Comparison of ENCODE assay signal across 32 mouse cellular contexts in the genomic region with DNA sequence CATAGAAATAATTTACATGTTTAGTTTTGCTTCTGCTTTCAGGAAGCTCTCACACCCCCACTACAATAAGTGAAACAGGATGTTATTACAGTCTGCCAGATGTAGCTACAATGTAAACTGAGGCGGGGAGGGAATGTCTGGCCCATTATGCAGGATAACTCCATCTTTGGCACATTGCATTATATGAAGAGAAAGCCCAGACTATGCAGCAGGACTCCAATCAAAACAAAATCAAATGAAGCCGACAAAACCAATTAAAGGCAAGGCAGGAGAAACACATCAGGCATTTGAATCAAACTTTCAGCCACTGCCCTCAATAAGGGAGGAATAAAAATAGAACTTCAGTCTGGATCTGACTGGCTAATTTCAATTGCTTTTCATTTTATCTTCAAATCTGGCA. TPM values are rescaled to one million over a fixed set of nuclear protein-coding genes. Genes with fewer than 3 reads are reported as not detected.
A peak's percentile ranks its signal among the peaks of the same experiment; 100 is the strongest.
DNase-seq lines count a peak whose midpoint lies in the region; ATAC-seq and TF ChIP-seq lines count a peak whose summit lies in the region.
"Had no signal": no experiment of that assay in that cellular context is flagged by ENCODE, and none has a peak within 500 bp of the region (broad histone marks: within the 10 kb centered on the region; RNA-seq: fewer than 3 reads in every experiment).

No protein-coding gene starts in this region.

- no peak overlapping the region for H3K4me3 ChIP-seq in stomach, embryonic 16.5 days (replicated peaks; ENCODE audit: low read length)
- H3K4me3 ChIP-seq in stomach, postnatal 0 days (ENCODE audit: low read depth, low read length), result no peak overlapping the region
- no peak overlapping the region for H3K4me3 ChIP-seq in embryonic facial prominence, embryonic 10.5 days
- H3K4me3 ChIP-seq in liver, embryonic 12.5 days, result no peak overlapping the region
- no peak overlapping the region for H3K4me3 ChIP-seq in liver, postnatal 0 days (ENCODE audit: low read depth, low read length)
- H3K4me3 ChIP-seq: embryonic facial prominence, embryonic 13.5 days; erythroblast, embryonic 14.5 days; forebrain, embryonic 12.5 days; heart, embryonic 10.5 days; heart, embryonic 15.5 days; hindbrain, embryonic 12.5 days; limb, embryonic 10.5 days; limb, embryonic 15.5 days; myocyte; neural tube, embryonic 12.5 days had no signal

- 38% methylated on average over 2 of the region's 2 CpGs for WGBS in stomach, embryonic 16.5 days
- 30% methylated on average over 2 of the region's 2 CpGs for WGBS in stomach, postnatal 0 days
- 72% methylated on average over 2 of the region's 2 CpGs for WGBS in embryonic facial prominence, embryonic 10.5 days
- 69% methylated on average over 2 of the region's 2 CpGs for WGBS in liver, embryonic 12.5 days (ENCODE audit: insufficient replicate concordance)
- WGBS in liver, postnatal 0 days (ENCODE audit: insufficient replicate concordance), result 61% methylated on average over 2 of the region's 2 CpGs

- H3K4me2 ChIP-seq in stomach, embryonic 16.5 days (ENCODE audit: low read depth, low read length), result no peak overlapping the region
- H3K4me2 ChIP-seq in stomach, postnatal 0 days (replicated peaks; ENCODE audit: low read depth), result no peak overlapping the region
- no peak overlapping the region for H3K4me2 ChIP-seq in liver, embryonic 12.5 days
- no peak overlapping the region for H3K4me2 ChIP-seq in liver, postnatal 0 days (ENCODE audit: low read depth, low read length)
- H3K4me2 ChIP-seq: embryonic facial prominence, embryonic 13.5 days; forebrain, embryonic 12.5 days; heart, embryonic 15.5 days; hindbrain, embryonic 12.5 days; limb, embryonic 15.5 days; midbrain, embryonic 11.5 days; neural tube, embryonic 12.5 days had no signal

- no peaks in the 10 kb centered on the region for H3K4me1 ChIP-seq in stomach, embryonic 16.5 days (ENCODE audit: control insufficient read depth, insufficient read depth, low read length)
- H3K4me1 ChIP-seq in stomach, postnatal 0 days (replicated peaks; ENCODE audit: control insufficient read depth, insufficient read depth), result no peaks in the 10 kb centered on the region
- peaks cover 4% of the 10 kb centered on the region; the same call in 1 of the 2 replicates for H3K4me1 ChIP-seq in embryonic facial prominence, embryonic 10.5 days
- no peaks in the 10 kb centered on the region for H3K4me1 ChIP-seq in liver, embryonic 12.5 days
- H3K4me1 ChIP-seq in liver, postnatal 0 days (ENCODE audit: insufficient read depth), result no peaks in the 10 kb centered on the region
- H3K4me1 ChIP-seq: embryonic facial prominence, embryonic 13.5 days; forebrain, embryonic 12.5 days; heart, embryonic 10.5 days; hindbrain, embryonic 12.5 days; limb, embryonic 10.5 days; limb, embryonic 15.5 days had no signal

- no peaks in the 10 kb centered on the region for H3K36me3 ChIP-seq in stomach, embryonic 16.5 days (ENCODE audit: control insufficient read depth, insufficient read depth, low read length)
- H3K36me3 ChIP-seq in stomach, postnatal 0 days (ENCODE audit: control insufficient read depth, insufficient read depth, low read length), result no peaks in the 10 kb centered on the region
- no peaks in the 10 kb centered on the region for H3K36me3 ChIP-seq in embryonic facial prominence, embryonic 10.5 days (replicated peaks)
- H3K36me3 ChIP-seq in liver, embryonic 12.5 days, result no peaks in the 10 kb centered on the region
- H3K36me3 ChIP-seq in liver, postnatal 0 days (replicated peaks; ENCODE audit: insufficient read depth, low read length), result no peaks in the 10 kb centered on the region
- H3K36me3 ChIP-seq: embryonic facial prominence, embryonic 13.5 days; forebrain, embryonic 12.5 days; heart, embryonic 10.5 days; heart, embryonic 15.5 days; hindbrain, embryonic 12.5 days; limb, embryonic 10.5 days; limb, embryonic 15.5 days; neural tube, embryonic 12.5 days had no signal

- TF ChIP-seq EP300 in stomach, postnatal 0 days (optimal IDR thresholded peaks at IDR 0.05), result no peak
- TF ChIP-seq EP300 in liver, postnatal 0 days (IDR thresholded peaks at IDR 0.05; ENCODE audit: low read depth), result no peak

- 0 out of 2 replicates have a peak, but pooled peaks cover 5% of the 10 kb centered on the region for H3K9me3 ChIP-seq in stomach, embryonic 16.5 days (replicated peaks; ENCODE audit: control insufficient read depth, low read length)
- no peaks in the 10 kb centered on the region for H3K9me3 ChIP-seq in stomach, postnatal 0 days (ENCODE audit: control insufficient read depth, low read length)
- H3K9me3 ChIP-seq in embryonic facial prominence, embryonic 10.5 days, result 0 out of 2 replicates have a peak, but pooled peaks cover 10% of the 10 kb centered on the region
- no peaks in the 10 kb centered on the region for H3K9me3 ChIP-seq in liver, embryonic 12.5 days (replicated peaks)
- H3K9me3 ChIP-seq in liver, postnatal 0 days (ENCODE audit: low read length), result no peaks in the 10 kb centered on the region
- H3K9me3 ChIP-seq: heart, embryonic 10.5 days; heart, embryonic 15.5 days; limb, embryonic 10.5 days; limb, embryonic 15.5 days; neural tube, embryonic 12.5 days had no signal

- no peaks in the 10 kb centered on the region for H3K27me3 ChIP-seq in stomach, embryonic 16.5 days (ENCODE audit: control insufficient read depth, insufficient read depth, low read length)
- no peaks in the 10 kb centered on the region for H3K27me3 ChIP-seq in stomach, postnatal 0 days (ENCODE audit: control insufficient read depth, insufficient read depth, low read length)
- no peaks in the 10 kb centered on the region for H3K27me3 ChIP-seq in embryonic facial prominence, embryonic 10.5 days (replicated peaks; ENCODE audit: low read depth, poor library complexity, severe bottlenecking)
- no peaks in the 10 kb centered on the region for H3K27me3 ChIP-seq in liver, embryonic 12.5 days (replicated peaks)
- no peaks in the 10 kb centered on the region for H3K27me3 ChIP-seq in liver, postnatal 0 days (ENCODE audit: insufficient read depth, low read length)
- H3K27me3 ChIP-seq: CH12.LX; embryonic facial prominence, embryonic 13.5 days; forebrain, embryonic 12.5 days; heart, embryonic 15.5 days; hindbrain, embryonic 12.5 days; limb, embryonic 15.5 days; neural tube, embryonic 12.5 days had no signal

- H3K27ac ChIP-seq in stomach, embryonic 16.5 days (ENCODE audit: low read length), result peak overlapping the region; percentile 8; the same call in 1 of the 2 replicates
- no peak overlapping the region for H3K27ac ChIP-seq in stomach, postnatal 0 days (replicated peaks)
- no peak overlapping the region for H3K27ac ChIP-seq in embryonic facial prominence, embryonic 10.5 days (replicated peaks)
- no peak overlapping the region for H3K27ac ChIP-seq in liver, embryonic 12.5 days
- no peak overlapping the region for H3K27ac ChIP-seq in liver, postnatal 0 days (ENCODE audit: low read depth)
- H3K27ac ChIP-seq: embryonic facial prominence, embryonic 13.5 days; forebrain, embryonic 12.5 days; heart, embryonic 10.5 days; hindbrain, embryonic 12.5 days; hindbrain, postnatal 0 days; limb, embryonic 10.5 days; limb, embryonic 15.5 days; liver, embryonic 14.5 days; neural tube, embryonic 12.5 days had no signal

- no peak overlapping the region for H3K9ac ChIP-seq in stomach, embryonic 16.5 days (ENCODE audit: low read length)
- no peak overlapping the region for H3K9ac ChIP-seq in stomach, postnatal 0 days (ENCODE audit: low read length)
- no peak overlapping the region for H3K9ac ChIP-seq in liver, embryonic 12.5 days
- H3K9ac ChIP-seq in liver, postnatal 0 days (replicated peaks), result no peak overlapping the region
- H3K9ac ChIP-seq: embryonic facial prominence, embryonic 13.5 days; forebrain, embryonic 12.5 days; heart, embryonic 15.5 days; hindbrain, embryonic 12.5 days; limb, embryonic 15.5 days; liver, embryonic 14.5 days; neural tube, embryonic 12.5 days had no signal

- intact Hi-C loops in heart, postnatal 10 days (cut with DNase I), result no loop called here

- no peak for ATAC-seq in stomach, embryonic 16.5 days (ENCODE audit: insufficient read depth, low FRiP score)
- ATAC-seq in stomach, postnatal 0 days (ENCODE audit: low FRiP score, low TSS enrichment), result no peak
- ATAC-seq in liver, embryonic 12.5 days, result no peak
- ATAC-seq in liver, postnatal 0 days, result no peak
- ATAC-seq: hindbrain, postnatal 0 days; intestine, postnatal 0 days had no signal

- peak; percentile 18 for DNase-seq in heart, adult 11 months
- no peak for DNase-seq in heart, postnatal 10 days
- no peak for DNase-seq in stomach, postnatal 0 days (ENCODE audit: low spot score)
- DNase-seq in embryonic facial prominence, embryonic 10.5 days (ENCODE audit: low spot score), result peak; percentile 15
- DNase-seq in liver, postnatal 0 days, result no peak
- DNase-seq: adrenal gland, adult 8-10 months; cerebellum, adult 11 months; cerebellum, adult 9-10 months; cerebellum, postnatal 36 days; gastrocnemius, postnatal 14 days; heart, postnatal 36 days; kidney, adult 9 months; kidney, postnatal 10 days; lung, postnatal 10 days; thymus, postnatal 14 days had no signal

- no peak for TF ChIP-seq CTCF in stomach, postnatal 0 days (IDR thresholded peaks at IDR 0.05; ENCODE audit: low read depth)
- TF ChIP-seq CTCF in liver, postnatal 0 days (IDR thresholded peaks at IDR 0.05; ENCODE audit: low read depth), result no peak

RNA-seq across cellular contexts. Expression of gene Usp47, which starts 25.9 kb away (rescaled TPM):
- 10 to 100 TPM; 74.5 to 86.4 TPM for total RNA-seq in heart, postnatal 10 days (2021)
- 63.8 and 68.2 TPM in 2 replicates for polyA plus RNA-seq in stomach, embryonic 16.5 days (2015; fragmentation: Nextera tagmentation; extraction: Ambion mirVana)
- 23.7 and 24.5 TPM in 2 replicates for polyA plus RNA-seq in stomach, postnatal 0 days (2015; fragmentation: Nextera tagmentation; extraction: Ambion mirVana)
- 88.0 and 90.9 TPM in 2 replicates for polyA plus RNA-seq in embryonic facial prominence, embryonic 10.5 days (2016; fragmentation: Nextera tagmentation; extraction: Ambion mirVana)
- 36.9 and 37.2 TPM in 2 replicates for polyA plus RNA-seq in liver, embryonic 12.5 days (2016; fragmentation: Nextera tagmentation; extraction: Ambion mirVana)
- polyA plus RNA-seq in liver, postnatal 0 days (2015; fragmentation: Nextera tagmentation; extraction: Ambion mirVana), result 12.5 and 14.4 TPM in 2 replicates

Comparison
In these comparisons a context has a peak if more than half of its experiments do, and no peak if none do; other contexts are left out.
1. DNase-seq: peak in heart, adult 11 months (single experiment) and embryonic facial prominence, embryonic 10.5 days (single experiment); none in heart, postnatal 10 days (0 of 2), stomach, postnatal 0 days (single experiment) and liver, postnatal 0 days (single experiment).